Mouse (Mus musculus): Measurements from ENCODE around the gene Akap1.

Akap1 gene

DNA sequence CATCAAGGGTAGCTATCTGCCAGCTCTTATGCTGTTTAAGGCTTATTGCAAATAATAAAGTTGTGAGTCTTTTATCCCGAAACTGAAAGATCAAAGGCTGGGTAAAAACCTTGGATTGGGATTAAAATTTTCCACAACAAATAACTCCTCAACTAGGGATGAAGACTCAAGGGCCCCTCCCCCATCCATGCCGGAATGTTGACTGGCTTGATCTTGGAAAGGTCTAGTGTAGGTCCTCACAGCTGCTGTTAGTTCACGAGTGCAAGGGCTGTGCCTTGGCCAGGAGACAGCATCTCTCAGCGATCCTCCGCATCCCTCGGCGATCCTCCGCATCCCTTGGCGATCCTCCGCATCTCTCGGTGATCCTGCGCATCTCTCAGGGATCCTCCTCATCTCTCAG is 13.6 kb upstream of the Akap1 start:
- no peak for DNase-seq (ENCODE audit: low spot score)

DNA sequence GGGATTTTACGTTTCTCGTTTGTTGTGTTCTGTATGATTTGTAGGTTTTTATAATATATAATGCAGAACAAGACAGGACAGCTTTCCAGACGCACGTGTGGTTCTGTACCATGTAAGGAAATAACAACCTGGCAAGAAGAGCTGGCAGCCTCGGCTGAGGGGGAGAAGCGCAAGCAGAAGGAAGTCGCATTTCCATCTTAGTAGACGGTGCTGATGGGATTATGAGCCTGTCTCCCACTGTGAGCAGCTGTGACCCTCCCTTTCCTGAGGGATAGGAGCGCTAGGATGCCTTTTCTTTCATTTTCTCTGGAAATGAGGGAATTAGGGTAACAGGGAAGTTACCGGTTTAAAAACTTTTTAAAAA is 9.3 kb upstream of the Akap1 start:
- DNase-seq (ENCODE audit: low spot score) = no peak

DNA sequence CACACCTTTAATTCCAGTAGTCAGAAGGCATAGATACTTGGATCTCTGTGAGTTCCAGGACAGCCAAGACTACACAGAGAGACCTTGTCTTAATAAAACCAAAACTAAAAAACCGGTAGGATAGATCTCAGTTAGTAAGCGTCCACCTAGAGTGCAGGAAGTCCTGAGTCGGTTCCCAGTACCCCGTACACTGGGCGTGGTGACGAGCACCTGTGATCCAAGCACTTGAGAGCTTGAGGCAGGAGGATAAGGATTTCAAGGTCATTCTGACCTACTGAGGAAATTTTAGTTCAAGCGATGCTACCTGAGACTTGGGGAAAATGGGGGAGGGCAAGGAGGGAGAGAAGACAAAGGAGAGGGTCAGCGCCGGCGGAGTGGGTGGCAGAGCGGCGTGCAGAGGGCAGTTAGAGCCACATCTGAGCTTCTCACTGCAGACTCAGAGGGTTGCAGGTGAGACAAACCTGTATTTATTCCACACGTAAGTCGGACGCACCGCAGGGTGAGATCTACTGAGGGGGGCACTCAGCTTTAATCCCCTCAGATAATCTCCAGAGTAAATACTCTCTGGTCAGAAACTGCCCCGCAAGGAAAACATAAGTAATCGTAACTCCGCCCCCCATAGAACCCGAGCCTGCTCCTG is 8.8 kb upstream of the Akap1 start:
- no peak for DNase-seq (ENCODE audit: low spot score)

DNA sequence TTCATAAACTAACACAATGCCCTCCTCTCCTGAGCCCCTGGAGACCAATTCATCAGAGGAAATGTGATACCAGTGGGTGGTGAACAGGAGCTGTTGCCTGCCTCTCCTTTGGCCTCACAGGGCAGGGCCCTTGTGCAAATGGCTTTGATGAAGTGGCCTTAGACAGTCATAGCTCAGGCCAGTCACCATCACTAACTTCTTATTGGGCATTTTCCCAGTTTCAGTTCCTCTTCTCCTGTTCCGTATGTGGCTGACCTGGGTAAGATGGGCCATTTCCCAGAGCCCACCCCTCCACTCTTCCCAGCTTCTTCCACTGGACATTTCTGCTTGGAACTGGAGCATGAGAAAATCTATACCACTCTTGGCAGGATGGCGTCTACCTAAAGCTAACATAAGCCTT is 5.1 kb upstream of the Akap1 start:
- DNase-seq (ENCODE audit: low spot score) = no peak

DNA sequence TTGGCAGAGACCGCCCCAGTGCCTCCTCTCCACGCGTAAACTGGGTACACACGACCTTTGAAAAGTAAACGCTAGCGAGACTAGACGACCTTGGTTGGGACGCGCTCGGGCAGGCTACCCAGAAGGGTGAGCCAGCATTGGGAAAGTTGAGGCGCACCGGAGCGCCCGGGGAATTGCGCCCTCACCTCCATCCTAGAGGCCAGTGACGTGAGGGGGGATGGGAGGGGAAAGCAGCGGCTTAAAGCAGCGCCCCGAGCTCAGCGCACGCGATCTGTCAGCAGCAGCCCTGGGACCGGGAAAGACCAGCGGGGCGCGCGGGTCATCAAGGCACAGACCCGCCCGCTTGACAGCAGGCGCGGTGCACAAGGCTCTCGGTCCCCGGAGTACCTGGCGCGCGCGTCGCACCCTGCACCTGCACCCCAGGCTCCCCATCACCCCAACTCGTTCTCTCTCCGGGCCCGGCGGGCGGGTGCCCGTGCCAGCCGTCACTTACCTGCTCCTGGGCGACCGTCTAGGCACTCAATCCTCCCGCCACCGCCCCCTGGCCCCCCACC is 405 bp downstream of the Akap1 start:
- peak; percentile 61 for DNase-seq (ENCODE audit: low spot score)

DNA sequence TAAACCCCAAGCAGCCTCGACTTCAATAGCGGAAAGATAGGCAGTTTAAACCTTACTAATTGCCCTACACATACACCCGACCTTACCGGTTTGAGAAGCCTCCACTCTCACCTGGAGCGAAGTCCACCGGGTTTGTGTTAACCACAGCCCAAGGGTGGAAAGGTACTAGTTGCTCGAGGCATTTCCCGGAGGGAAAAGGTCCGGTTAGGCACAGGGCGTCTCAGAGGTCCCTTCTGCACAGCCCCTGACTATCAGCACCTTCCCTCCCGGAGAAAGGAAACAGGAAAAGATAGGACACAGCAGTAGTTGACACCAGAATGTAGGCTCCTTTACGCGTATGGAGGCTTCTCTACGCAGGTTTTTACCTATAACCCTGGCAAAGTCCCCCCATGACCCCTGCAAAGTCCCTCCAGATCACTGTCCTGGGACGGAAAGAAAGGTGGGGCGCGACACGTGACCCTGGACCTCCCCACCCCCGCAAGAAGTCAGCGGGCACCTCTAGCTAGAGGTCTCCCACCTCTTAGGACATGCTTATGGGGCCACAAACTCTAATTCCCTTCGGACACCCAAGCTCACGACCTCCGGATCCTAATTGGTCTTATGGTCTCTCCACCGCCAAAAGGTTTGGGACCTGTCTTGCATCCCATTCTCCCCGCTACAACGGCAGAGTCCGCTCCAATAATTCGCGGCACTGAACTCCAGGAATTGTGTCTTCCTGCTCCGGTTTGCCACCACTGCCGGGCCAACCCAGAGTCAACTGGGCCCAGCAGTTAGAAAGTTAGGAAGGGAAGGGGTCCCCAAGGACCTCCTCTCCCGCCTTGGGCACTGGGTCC is 1.1 kb downstream of the Akap1 start:
- no peak for DNase-seq (ENCODE audit: low spot score)

DNA sequence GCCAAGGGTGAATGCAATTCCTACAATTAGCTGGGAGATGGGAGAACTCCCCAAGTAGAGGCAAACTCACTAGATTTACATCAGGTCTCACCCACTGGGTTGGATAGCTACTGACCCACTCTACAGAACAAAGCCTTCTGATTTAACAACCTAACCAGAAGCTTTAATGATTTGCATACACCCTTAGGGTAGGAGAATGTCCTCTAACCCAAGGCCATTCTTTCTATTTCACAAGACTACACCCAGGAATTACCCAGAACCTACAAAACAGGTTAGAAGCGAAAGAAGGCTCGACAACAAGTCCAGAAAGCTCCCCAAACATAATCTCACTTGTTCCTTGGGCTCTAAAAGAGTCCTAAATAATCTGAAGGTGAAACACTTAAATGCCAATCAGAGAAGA is 2.0 kb downstream of the Akap1 start:
- DNase-seq (ENCODE audit: low spot score) = no peak

DNA sequence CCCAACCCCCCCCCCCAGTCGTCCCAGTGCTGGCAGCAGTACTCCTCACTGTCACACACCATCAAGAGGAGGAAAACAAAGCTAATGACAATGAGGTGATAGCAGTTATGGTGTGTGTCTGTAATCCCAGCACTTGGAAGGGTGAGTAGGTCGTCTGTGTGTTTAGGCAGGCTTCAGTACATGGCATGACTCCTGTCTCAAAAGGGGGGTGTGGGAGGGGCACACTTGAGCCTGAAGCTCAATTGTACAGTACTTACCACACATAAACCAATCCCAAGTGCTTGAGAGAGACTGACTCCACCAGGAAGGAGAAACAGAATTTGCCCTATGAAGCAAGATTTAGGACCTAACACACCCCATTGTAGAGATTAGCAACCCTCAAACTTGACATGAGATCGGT is 3.3 kb downstream of the Akap1 start:
- DNase-seq (ENCODE audit: low spot score) = no peak

DNA sequence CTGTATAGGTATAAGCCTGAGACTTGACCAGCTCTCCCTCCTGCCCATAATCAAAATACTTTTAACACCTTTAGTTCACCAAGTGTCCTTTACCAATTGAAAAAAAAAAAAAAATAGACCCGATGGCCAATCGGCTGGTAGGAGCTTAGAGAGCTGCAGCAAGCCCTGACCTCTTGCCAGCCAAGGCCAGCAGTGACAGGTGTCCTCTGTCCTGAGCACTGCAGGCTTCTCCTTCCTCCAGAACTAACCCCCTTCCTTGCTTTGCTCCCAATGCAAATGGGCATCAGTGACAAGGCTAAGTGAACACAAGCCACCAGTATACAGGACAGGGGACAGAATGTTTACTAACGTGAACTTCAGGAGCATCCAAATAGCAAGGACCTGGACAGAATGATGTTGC is 3.7 kb downstream of the Akap1 start:
- no peak for DNase-seq (ENCODE audit: low spot score)

DNA sequence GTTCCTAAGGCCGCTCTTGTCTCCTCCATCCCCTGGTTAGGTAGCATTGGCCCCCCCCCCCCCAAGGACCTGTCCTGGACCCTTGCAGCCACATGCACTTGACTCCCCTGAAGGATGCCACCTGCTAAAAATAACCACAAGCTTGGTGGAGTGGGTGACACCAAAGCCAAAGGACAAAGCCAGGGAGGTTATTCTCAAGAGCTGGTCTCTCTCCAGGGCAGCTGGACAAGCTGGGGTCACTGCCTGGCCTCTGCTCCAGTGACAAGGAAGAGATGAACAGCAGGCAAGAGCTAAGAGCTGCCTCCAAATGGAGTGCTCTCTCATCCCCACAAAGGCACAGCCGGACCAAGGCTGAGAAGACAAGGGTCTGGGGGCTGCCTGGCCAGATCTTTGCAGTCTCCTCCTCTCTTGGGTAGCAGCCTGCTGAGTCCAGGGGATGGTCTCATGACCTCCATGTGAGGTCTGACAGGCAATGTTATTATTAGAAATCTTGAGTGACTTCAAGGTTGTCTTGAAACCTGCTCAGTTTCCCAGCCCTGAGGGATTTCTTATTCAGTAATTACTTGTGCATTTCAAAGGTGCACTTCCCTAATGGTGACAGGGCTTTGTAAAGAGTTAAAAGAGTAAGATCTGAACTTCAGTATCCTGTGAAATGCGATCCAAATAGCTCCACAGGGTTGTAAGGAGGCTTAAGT is 6.9 kb downstream of the Akap1 start:
- DNase-seq (ENCODE audit: low spot score) = no peak

DNA sequence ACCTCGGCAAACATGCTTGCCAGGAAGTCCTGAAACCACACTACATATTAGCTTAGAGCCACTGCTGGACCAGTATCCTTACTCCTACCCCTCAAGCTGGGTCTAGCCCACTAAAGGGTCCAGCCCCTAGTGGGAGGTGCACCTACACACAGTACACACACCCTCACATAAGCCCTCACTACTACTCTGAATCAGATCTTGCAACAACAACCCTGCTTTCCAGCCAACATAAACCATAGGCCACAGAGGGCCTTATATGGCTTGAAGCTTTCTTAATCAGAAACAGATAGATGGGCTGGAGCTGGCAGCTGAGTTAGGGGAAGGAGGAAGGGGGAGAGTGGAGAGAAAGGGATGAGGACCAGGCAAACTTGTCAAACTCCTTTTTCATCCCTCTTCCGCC is 8.0 kb downstream of the Akap1 start:
- no peak for DNase-seq (ENCODE audit: low spot score)

DNA sequence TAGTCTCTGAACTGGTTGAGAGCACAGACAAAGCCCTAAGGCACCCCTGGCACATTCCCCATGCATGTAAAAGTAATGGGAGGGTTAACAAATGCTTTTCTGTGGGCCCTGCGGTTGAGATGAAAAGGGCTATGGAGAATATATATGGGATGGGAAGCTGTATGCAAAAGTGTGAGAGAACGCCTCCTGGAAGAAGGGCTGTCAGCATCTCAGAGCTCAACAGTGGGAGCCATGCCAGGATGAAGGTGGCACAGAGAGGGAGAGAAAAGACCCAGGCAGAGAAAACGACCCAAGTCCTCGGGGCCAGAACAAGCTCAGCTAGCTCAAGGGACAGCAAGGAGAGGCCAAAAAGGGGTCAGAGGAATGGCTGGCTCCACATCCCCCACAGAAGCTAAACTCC is 8.6 kb downstream of the Akap1 start:
- DNase-seq (ENCODE audit: low spot score) = no peak

DNA sequence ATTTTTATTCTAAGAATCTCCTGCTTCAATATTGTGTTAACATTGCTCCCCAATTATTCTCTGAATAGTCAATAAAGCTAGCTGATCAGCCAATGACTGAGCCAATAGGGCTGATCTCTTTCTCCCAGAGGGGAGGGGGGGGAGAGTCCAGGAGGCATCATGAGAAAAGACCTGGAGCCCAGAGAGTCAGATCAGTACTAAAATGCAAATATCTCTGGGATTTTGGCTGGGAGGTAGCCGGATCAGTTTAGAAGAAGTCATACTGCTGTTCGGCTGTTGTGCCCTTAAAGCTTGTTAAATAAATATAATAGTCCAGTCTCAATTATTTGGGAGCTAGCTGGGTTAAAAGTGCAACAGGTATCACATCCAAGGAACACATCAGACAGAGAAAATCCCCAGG is 10.8 kb downstream of the Akap1 start:
- DNase-seq (ENCODE audit: low spot score) = no peak

DNA sequence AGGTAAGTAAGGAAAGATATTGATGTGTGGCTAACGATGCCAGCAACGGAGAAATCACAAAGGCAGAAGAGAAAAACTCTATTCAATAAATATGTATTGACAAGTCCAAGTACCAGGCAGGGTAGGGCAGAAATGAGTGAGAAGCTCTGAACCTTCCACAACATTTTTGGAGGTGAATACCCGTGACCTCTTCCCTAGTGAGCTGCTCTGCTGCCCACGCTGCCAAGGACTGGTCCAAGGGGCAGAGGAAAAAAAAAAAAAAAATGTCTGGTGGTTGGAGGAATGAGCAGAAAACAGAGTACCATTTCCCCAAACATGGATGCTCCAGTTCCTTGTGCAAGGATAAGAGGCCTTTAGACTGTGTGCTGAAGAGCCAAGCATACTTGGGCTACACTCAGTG is 11.6 kb downstream of the Akap1 start:
- no peak for DNase-seq (ENCODE audit: low spot score)

DNA sequence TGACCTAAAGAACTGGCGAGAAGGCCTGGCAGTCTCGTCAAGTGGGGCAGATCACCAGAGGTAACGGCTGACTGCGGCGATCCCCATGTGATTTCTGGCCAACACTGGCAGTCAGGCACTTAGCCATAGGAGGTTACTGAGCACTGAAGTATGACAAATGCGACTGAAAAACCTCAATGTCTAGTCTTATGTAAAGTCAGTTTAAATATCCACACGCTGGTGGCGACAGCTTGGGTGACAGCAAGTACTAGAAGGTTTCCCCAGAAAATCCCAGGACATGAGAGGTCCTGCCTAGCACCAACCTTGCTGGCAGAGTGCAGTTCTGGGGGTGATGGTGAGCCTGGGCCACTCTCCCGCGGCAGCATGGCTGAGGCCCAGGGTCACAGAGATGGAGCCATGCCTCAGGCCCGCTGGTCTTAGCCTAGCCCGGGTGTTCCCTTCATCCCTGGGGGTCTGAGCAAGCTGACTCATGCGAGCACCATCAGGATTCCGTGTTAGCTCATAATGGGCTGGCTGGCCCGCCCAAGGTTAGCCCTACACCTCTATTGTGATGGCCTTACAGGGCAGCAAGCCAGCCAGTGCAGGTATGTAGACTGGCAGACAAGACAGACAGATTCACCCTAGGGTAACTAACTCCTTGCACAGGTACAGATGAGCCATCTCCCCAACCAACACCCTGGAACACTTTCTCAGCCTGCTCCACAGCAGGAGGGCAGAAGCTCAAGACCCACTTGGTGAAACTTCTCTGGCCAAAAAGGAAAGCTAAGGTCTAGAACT is 13.1 kb downstream of the Akap1 start:
- no peak for DNase-seq (ENCODE audit: low spot score)

DNA sequence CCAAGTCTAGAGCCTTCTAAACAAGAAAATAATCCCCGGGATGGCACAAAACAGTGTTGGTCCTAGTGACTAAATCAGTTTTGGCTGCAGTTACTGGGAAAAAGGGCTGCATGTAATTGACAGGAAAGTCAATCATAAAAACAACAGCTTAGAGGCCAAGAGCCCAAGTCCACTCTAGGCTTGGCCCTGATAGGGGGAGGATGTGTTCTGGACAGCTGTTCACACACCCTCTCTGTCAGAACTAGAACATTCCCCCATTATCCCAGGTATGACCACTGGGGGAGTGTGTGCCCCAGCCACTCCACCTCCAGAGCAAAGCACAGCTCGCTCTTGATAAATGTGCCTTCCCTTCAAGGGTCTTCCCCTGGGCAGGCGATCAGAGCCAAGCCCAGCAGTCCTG is 14.7 kb downstream of the Akap1 start:
- no peak for DNase-seq (ENCODE audit: low spot score)

DNA sequence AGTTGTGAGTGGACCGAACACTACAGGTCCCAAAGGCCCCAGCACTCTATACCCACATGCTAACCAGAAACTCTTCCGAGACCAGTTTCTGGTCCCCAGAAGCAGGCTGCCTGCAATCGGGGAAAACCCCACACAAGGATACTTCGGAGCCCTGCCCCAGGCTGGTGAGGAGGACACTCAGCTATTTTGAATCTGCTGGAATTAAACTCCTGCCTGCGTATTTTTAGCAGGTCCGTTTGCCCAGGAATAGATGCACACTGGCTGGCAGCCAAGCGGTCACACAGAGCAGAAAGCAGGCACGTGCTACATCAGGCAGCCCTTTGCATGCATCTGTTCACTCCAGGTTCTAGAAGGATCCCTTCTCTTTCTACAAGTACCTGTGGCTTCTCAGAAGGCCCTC is 15.1 kb downstream of the Akap1 start:
- DNase-seq (ENCODE audit: low spot score) = no peak

DNA sequence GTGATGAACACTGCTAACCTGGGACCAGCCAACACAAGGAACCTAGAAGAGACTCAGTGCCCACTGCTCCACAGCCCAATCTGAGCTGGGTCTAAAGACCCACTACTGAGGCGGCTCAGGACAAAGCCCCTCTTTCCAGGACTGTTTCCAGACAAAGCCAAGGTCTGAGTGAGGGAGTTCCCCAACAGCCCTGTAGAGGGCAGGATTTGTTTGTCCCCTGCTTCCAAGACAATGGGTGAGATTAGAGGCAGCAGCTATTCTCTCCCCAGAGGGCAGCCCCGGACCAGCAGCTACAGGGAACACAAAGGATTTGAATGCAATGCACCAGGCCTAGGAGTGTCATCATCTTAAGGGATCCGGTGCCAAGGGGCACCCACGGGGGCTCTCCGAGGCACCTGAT is 15.8 kb downstream of the Akap1 start:
- DNase-seq (ENCODE audit: low spot score) = peak; percentile 87

DNA sequence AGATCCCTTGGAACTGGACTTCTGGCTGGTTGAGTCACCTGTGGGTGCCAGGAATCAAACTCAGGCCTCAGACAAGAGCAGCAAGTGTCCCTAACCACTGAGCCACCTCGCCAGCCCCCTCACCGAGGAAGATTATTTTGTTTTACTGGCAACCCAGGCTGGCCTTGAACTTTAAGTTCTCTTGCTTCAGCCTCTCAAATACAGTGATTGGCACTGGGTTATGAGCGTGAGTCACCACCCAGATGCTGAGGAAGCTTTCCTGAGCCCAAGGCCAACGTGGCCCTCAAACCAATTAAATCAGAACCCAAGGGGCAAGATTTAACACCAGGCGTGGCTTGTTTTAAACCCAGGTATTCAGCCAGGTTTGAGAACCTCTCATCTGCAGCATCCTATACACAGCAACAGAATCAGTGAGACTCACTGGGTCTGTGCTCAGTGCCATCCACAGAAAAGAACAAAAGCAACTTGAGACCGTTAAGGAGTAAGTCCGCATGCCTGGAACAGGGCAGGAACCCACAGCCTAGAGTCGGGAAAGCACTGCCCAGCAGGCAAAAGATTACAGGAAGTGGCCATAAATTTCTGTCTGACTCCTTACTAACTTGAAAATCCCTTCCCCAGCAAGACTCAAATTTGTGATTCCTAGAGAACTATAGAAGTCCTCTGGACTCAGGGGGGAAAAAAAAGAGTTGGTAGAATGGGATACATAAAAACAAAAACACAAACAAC is 16.9 kb downstream of the Akap1 start:
- no peak for DNase-seq (ENCODE audit: low spot score)

DNA sequence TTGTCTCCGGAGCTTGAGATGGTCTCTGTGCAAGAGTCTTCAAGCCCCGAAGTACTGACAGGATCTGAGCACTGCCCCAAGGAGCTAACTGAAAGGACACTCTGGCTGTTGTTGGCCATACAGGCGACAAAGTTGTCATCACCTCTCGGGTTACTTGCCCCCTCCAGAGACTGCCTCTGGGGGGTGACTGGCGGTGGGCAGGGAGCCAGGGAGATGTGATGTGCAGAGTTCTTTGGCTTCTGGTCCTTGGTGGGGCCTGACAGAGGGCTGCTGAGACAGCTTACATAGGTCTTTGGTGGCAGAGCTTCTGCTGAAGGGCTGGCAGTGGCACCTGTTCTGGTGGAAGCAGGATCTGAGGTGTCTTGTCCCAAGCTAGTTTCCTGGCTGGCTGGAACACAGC is 20.0 kb downstream of the Akap1 start:
- no peak for DNase-seq (ENCODE audit: low spot score)

DNA sequence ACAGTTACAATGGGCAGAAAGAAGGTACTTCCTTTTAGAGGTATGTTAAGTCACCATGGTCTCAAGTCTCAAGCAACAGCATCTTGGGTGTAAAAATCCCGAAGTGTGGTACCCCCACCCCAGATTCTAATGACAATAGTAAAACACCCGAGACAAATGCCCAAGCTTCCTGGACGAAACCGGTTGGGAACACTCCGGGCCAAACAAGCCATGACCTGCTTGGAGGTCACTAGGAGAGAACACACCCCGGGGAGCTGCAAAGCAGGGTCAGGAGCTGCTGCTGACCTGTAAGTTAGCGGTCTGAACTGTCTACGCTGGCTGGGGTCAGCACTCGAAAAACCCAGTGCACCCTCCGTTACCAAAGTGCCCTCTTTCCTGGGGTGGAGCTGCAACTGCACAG is 21.1 kb downstream of the Akap1 start:
- no peak for DNase-seq (ENCODE audit: low spot score)
